Mouse (Mus musculus) midbrain, embryonic 12.5 days (tissue): Measurements from ENCODE around the gene Slc1a7. TPM values are rescaled to one million over a fixed set of nuclear protein-coding genes. Genes with fewer than 3 reads are reported as not detected.

Experiments used
- ATAC-seq: fragments of 200-750 bp; cut with Nextera tagmentation; 2 replicates; pipeline ENCODE4 v1.8.0; 2017; ENCODE audit warnings: low read depth, moderate TSS enrichment, moderate library complexity; ENCODE audit not compliant: low FRiP score
- H3K27ac ChIP-seq: fragments of 300-500 bp; sonication (generic); replicated peaks from 2 replicates; pipeline ENCODE4 v1.5.1; 2016; ENCODE audit warnings: mild to moderate bottlenecking
- H3K27me3 ChIP-seq: fragments of 300-500 bp; sonication (generic); 2 replicates; pipeline ENCODE4 v1.6.1; 2016; ENCODE audit warnings: mild to moderate bottlenecking
- H3K36me3 ChIP-seq: fragments of 300-500 bp; sonication (generic); 2 replicates; pipeline ENCODE4 v1.6.1; 2016
- H3K4me1 ChIP-seq: fragments of 300-500 bp; sonication (generic); 2 replicates; pipeline ENCODE4 v1.6.1; 2016
- H3K4me2 ChIP-seq: fragments of 300-500 bp; sonication (generic); replicated peaks from 2 replicates; pipeline ENCODE4 v1.6.1; 2016; ENCODE audit warnings: mild to moderate bottlenecking, moderate library complexity
- H3K4me3 ChIP-seq: fragments of 300-500 bp; sonication (generic); 2 replicates; pipeline ENCODE4 v1.5.1; 2016; ENCODE audit warnings: mild to moderate bottlenecking
- H3K9ac ChIP-seq: fragments of 300-500 bp; sonication (generic); replicated peaks from 2 replicates; pipeline ENCODE4 v1.6.1; 2016; ENCODE audit warnings: mild to moderate bottlenecking, moderate library complexity
- H3K9me3 ChIP-seq: fragments of 300-500 bp; sonication (generic); 2 replicates; pipeline ENCODE4 v1.6.1; 2016; ENCODE audit warnings: mild to moderate bottlenecking
- WGBS: fragments of 180-500 bp; shearing (Covaris S2); methylation state at CpG from one replicate; pipeline ENCODE4 v1.1.7; 2016; 5-methylcytosine and 5-hydroxymethylcytosine counted together
- polyA plus RNA-seq: library from polyadenylated mRNA; unstranded; fragments of >200 nt; fragmentation: Nextera tagmentation; extraction: Ambion mirVana; gene quantifications from 2 replicates; pipeline ENCODE4 v1.2.1, GENCODE M21; 2016

Gene Slc1a7
- polyA plus RNA-seq, 1 experiment from 2014 or later: not detected

DNA sequence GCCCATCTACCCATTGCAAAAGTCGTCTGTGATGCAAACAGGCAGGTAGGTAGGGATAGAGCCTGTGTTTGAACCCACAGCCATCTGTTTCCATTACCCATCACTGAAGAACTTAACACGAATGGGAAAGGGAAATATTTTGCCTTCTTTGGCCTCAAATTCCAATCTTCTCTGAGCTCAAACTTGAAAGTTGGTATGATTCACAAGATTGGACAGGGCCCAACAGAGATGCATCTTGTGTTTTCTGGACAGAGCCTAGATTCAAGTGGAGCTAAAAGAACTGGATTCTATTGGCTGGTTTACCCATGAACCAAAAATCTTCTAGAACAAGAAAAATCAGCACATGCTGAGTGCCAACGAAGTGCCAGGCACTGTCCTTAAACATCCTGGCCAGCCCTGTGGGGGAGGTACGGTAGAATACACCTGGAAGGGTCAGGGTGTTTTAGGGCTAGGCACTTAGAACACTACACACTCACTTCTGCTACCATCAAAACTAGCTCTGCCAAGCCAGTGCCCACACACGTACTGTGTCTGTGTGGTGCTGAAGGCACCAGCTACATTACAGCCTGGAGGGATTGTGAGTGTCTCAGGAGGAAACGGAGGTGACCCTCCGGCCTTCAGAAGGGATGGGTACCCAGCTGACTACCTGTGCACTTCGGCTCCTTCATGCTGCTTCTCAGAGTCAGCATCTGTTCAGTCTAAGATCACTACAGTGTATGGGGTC, 65.1 kb downstream of the Slc1a7 start:
- 80% methylated on average over 8 of the region's 8 CpGs for whole genome bisulfite sequencing
- Histone ChIP-seq H3K36me3 (no peaks in the 10 kb centered on the region), H3K27me3 (peaks cover 51% of the 10 kb centered on the region), H3K9me3 (no peaks in the 10 kb centered on the region), H3K4me3 (no peak overlapping the region), H3K9ac (no peak overlapping the region), H3K27ac (no peak overlapping the region), H3K4me2 (no peak overlapping the region), H3K4me1 (peaks cover 12% of the 10 kb centered on the region)
- no peak for ATAC-seq

GRCm38 (mm10) chr4:108037027-108037426, 68.9 kb downstream of the Slc1a7 start:
- WGBS: 81% methylated on average over 8 of the region's 8 CpGs
- peaks cover 2% of the 10 kb centered on the region; the same call in 1 of the 2 replicates for H3K36me3 ChIP-seq
- no peak overlapping the region for H3K4me2 ChIP-seq
- H3K27ac ChIP-seq: no peak overlapping the region
- ATAC-seq: no peak
- H3K4me3 ChIP-seq: no peak overlapping the region
- peaks cover 20% of the 10 kb centered on the region for H3K27me3 ChIP-seq
- H3K9me3 ChIP-seq: no peaks in the 10 kb centered on the region
- H3K4me1 ChIP-seq: no peaks in the 10 kb centered on the region; the same call in 1 of the 2 replicates
- no peak overlapping the region for H3K9ac ChIP-seq

DNA sequence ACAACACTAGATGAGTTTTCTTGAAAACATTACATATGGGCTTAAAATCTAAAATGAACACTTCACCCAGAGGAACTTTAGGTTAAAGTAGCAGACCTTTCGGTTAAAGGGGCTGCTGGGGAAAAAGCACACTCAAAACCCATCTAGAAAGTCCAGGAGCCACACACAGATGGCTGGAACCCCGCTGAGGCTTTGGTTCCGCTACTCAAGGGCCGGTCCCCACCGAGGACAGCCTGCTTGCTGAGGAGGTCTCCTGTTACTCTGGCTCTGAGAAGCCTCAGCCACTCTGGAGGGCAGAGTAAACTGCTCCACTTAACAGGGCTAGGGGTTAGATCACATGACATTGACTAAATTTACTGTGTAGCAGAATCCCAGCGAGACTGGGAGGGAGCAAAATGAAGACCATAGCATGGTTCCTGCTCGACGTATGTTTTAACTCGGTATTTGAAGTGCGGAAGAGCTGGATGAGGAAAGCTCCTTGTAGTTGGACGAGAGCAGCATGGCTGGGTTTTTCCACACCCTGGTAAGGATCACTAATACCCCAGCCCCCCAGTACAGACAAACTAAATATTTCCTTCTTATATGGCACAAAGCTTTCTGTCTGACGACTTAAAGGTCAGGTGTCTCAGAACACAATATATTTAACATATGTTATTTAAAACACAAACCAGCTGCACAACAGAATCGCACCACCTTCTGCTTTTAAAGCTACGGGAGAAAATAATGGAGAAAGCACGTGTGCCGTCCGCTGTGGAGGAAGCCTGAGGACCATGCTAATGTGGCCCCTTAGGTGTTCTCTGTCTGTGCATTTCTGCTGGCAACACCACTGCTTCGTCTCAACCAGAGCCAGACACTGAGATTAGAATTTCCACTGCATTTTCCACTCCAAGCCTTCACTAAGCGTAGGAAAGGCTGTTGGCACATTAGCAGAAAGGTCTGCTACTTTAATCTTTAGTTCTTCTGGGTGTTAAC, 77.3 kb downstream of the Slc1a7 start:
- WGBS: 76% methylated on average over 19 of the region's 19 CpGs
- H3K27ac ChIP-seq: no peak overlapping the region
- H3K4me2 ChIP-seq: no peak overlapping the region
- H3K9me3 ChIP-seq: no peaks in the 10 kb centered on the region
- no peak for ATAC-seq
- H3K4me1 ChIP-seq: peaks cover under 1% of the 10 kb centered on the region; the same call in 1 of the 2 replicates
- no peak overlapping the region for H3K9ac ChIP-seq
- H3K36me3 ChIP-seq: peaks cover 50% of the 10 kb centered on the region
- H3K4me3 ChIP-seq: no peak overlapping the region
- no peaks in the 10 kb centered on the region for H3K27me3 ChIP-seq

- Histone ChIP-seq H3K4me2 (no peak overlapping the region), H3K4me1 (peaks cover 3% of the 10 kb centered on the region; the same call in 1 of the 2 replicates), H3K9ac (no peak overlapping the region), H3K27ac (no peak overlapping the region), H3K36me3 (peaks cover 58% of the 10 kb centered on the region), H3K9me3 (no peaks in the 10 kb centered on the region), H3K4me3 (no peak overlapping the region), H3K27me3 (no peaks in the 10 kb centered on the region)
- 91% methylated on average over 8 of the region's 8 CpGs for WGBS
- ATAC-seq: no peak
Observed at GRCm38 (mm10) chr4:108046136-108046535, 78.0 kb downstream of the Slc1a7 start.

- WGBS: 87% methylated on average over 10 of the region's 10 CpGs
- peaks cover 77% of the 10 kb centered on the region for H3K36me3 ChIP-seq
- H3K4me2 ChIP-seq: no peak overlapping the region
- H3K9ac ChIP-seq: 0 out of 2 replicates have a peak overlapping the region, but pooled peaks have one; percentile 15
- H3K9me3 ChIP-seq: no peaks in the 10 kb centered on the region
- peaks cover 3% of the 10 kb centered on the region; the same call in 1 of the 2 replicates for H3K4me1 ChIP-seq
- H3K27ac ChIP-seq: no peak overlapping the region
- ATAC-seq: no peak
- no peak overlapping the region for H3K4me3 ChIP-seq
- no peaks in the 10 kb centered on the region for H3K27me3 ChIP-seq
Observed at GRCm38 (mm10) chr4:108051687-108052274, 83.6 kb downstream of the Slc1a7 start.

DNA sequence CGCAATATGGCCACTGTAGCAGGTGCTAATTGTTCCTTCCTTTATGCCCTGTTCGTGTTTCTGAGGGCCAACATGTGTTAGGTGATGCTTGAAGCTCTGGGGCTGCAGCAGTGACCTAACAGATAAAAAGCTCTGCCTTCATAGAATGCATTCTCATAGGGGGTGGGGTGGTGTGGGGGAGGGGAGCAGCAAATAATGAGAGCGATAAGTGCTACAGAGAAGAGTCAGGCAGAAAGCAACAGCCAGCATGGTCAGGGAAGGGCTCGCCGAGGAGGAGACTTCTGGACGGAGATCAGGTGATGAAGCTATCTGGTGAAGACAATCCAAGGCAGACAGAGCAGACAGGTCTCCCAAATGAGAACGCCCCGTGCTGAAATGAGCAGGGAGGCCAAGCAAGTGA, 84.5 kb downstream of the Slc1a7 start:
- Histone ChIP-seq H3K4me1 (peaks cover 3% of the 10 kb centered on the region; the same call in 1 of the 2 replicates), H3K9ac (no peak overlapping the region), H3K27ac (no peak overlapping the region), H3K4me3 (no peak overlapping the region), H3K4me2 (no peak overlapping the region), H3K9me3 (no peaks in the 10 kb centered on the region), H3K27me3 (no peaks in the 10 kb centered on the region), H3K36me3 (peaks cover 74% of the 10 kb centered on the region)
- ATAC-seq: no peak
- WGBS: 92% methylated on average over 8 of the region's 8 CpGs

- Histone ChIP-seq H3K9ac (no peak overlapping the region), H3K4me2 (no peak overlapping the region), H3K9me3 (no peaks in the 10 kb centered on the region), H3K4me1 (peaks cover 9% of the 10 kb centered on the region; the same call in 1 of the 2 replicates), H3K27ac (no peak overlapping the region), H3K36me3 (peaks cover 61% of the 10 kb centered on the region), H3K27me3 (no peaks in the 10 kb centered on the region), H3K4me3 (no peak overlapping the region)
- no peak for ATAC-seq
- 90% methylated on average over 10 of the region's 10 CpGs for WGBS
Observed at GRCm38 (mm10) chr4:108055873-108056272, 87.7 kb downstream of the Slc1a7 start.

- Histone ChIP-seq H3K27me3 (no peaks in the 10 kb centered on the region), H3K36me3 (peaks cover 58% of the 10 kb centered on the region), H3K9me3 (no peaks in the 10 kb centered on the region), H3K4me3 (no peak overlapping the region), H3K4me1 (peaks cover 9% of the 10 kb centered on the region; the same call in 1 of the 2 replicates), H3K27ac (no peak overlapping the region), H3K4me2 (no peak overlapping the region), H3K9ac (no peak overlapping the region)
- WGBS: 95% methylated on average over 2 of the region's 2 CpGs
- no peak for ATAC-seq
Observed at GRCm38 (mm10) chr4:108057247-108057646, 89.1 kb downstream of the Slc1a7 start.

DNA sequence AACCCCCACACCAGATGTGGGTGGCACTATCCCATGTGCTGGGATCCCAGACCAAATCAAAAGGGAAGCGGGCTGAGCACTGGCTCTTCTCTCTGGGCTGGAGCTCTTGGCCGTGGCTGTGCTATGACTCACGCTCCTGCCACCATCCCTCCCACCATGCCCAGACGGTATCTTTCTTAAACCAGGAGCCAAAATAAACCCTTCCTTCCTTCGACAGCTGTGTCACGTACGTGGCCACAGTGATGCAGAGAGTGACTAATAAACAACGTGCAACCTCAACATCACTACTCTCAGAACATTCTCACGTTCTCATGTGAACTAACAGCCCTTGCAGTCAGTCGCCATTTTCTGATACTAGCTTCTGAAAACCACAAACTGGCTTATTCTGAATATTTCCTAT, 90.0 kb downstream of the Slc1a7 start:
- peaks cover 54% of the 10 kb centered on the region for H3K36me3 ChIP-seq
- 92% methylated on average over 10 of the region's 10 CpGs for WGBS

DNA sequence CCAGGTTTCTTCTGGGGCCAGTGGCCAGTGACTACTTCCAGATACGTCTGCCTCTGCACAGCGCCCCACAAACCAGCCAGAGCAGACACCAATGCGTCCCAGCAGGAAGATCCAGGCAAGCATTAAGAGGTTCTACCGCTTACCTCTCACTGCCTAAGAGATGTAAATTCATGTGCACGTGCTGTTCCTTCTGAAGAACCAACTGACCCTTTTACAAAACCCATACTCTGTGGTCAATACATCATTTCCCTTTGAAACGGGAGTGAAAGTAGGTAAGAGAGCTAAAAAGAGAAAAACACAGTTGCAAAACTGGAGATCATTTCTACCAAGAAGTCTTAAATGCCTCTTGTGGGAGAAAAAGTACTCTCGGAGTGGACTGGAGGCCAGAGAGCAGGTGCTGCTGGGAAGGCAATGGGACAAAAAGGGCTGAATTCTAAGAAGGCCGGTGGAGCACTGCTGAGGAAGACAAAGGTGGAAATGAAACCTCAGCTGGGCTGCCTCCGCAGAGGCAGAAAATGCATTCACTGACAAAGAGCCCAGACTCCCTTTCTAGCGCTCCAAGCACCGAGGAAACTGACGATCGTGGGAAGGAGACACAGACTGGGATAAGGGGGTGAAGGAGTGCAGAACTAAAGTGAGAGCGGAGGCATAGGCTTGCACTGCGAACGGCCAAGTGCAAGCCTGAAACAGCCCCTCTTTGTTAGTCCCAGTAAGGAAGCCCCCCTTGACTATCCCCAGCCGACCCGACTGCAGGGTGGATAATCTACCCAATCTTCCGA, 91.7 kb downstream of the Slc1a7 start:
- no peak overlapping the region for H3K4me3 ChIP-seq
- H3K27ac ChIP-seq: peak overlapping the region; percentile 57
- H3K4me2 ChIP-seq: 0 out of 2 replicates have a peak overlapping the region, but pooled peaks have one; percentile 13
- peaks cover 45% of the 10 kb centered on the region for H3K36me3 ChIP-seq
- no peak overlapping the region for H3K9ac ChIP-seq
- 41% methylated on average over 19 of the region's 19 CpGs for WGBS
- no peaks in the 10 kb centered on the region for H3K27me3 ChIP-seq
- no peaks in the 10 kb centered on the region for H3K9me3 ChIP-seq
- no peak for ATAC-seq
- peaks cover 9% of the 10 kb centered on the region; the same call in 1 of the 2 replicates for H3K4me1 ChIP-seq

More for the DNA sequence above, 90.0 kb downstream of the Slc1a7 start:
- Histone ChIP-seq H3K27ac (no peak overlapping the region), H3K4me2 (no peak overlapping the region), H3K9me3 (no peaks in the 10 kb centered on the region), H3K27me3 (no peaks in the 10 kb centered on the region), H3K9ac (no peak overlapping the region), H3K4me1 (peaks cover 9% of the 10 kb centered on the region; the same call in 1 of the 2 replicates), H3K4me3 (no peak overlapping the region)
- ATAC-seq: no peak

DNA sequence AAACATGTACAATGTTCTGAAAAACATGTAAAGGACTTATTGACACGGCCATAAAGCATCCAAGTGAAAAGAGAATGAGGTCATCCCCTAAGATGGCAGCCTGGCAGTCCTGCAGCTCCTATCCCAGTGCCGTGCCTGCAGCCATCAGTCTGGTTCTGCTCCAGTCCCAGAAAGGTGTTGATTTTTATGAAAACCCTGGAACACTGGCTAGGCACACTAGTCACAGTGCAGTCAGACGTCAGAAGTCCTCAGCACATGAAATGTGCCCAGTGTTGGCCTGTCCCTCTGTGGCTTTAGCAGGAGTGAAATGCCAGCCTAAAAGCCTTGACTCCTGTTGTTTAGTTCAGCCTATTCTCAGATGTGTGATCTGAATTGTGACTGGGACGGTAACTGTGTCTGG, 92.6 kb downstream of the Slc1a7 start:
- H3K9me3 ChIP-seq: no peaks in the 10 kb centered on the region
- H3K4me3 ChIP-seq: no peak overlapping the region
- H3K27ac ChIP-seq: peak overlapping the region; percentile 15; the same call in 1 of the 2 replicates
- H3K4me1 ChIP-seq: peaks cover 9% of the 10 kb centered on the region; the same call in 1 of the 2 replicates
- H3K36me3 ChIP-seq: peaks cover 36% of the 10 kb centered on the region
- H3K9ac ChIP-seq: no peak overlapping the region
- H3K27me3 ChIP-seq: no peaks in the 10 kb centered on the region
- ATAC-seq: no peak
- WGBS: 77% methylated on average over 4 of the region's 4 CpGs
- H3K4me2 ChIP-seq: no peak overlapping the region
